Mouse (Mus musculus): ENCODE results near the gene Chil5.
"Not testable (repeated sequence)": the region's sequence is repeated elsewhere in the genome, so short reads cannot be mapped to it uniquely, and the experiment has no call there.

Gene Chil5

DNA sequence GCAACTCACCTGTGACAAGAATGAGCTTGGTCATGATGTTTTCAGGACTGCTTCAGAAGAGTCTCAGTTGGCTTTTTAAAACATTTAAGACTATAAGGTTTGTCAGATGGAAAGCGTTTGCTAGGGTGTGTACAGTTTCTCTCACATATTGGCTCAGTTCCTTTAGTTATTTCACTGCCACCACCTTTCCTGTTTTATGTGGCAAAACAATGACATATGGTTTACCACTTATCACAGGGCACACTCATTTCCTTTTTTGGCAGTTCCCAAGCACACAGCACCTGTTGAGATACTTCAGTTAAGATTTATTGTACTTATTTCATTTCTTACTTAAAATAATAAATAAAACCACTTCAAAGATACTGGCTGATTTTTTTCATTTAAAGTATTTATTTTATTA, at the start of gene Chil5:
Chil5 (minus strand) TSS at position 34 of the 400 bp plus-strand sequence.
- no peak for DNase-seq (ENCODE audit: low spot score)

DNA sequence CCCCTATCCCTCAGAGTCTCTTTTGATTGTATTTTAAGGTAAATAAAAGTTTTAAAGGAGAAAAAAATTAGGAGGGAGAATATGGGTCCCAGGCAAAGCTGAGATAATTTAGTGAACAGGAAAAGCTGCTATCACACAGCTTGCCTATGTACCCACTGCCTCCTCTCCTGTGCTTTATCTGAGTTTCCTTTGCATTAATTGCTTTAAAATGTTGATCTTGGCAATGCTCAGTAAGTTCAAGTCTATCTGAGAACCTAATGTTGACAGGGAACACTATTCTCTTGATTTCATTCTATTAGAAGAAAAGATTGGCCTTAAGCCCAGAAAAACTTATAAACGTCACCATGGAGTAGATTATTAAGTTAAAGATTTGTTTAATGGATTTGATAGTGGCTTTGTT, 42.2 kb upstream of the Chil5 start:
- DNase-seq (ENCODE audit: low spot score) = no peak

DNA sequence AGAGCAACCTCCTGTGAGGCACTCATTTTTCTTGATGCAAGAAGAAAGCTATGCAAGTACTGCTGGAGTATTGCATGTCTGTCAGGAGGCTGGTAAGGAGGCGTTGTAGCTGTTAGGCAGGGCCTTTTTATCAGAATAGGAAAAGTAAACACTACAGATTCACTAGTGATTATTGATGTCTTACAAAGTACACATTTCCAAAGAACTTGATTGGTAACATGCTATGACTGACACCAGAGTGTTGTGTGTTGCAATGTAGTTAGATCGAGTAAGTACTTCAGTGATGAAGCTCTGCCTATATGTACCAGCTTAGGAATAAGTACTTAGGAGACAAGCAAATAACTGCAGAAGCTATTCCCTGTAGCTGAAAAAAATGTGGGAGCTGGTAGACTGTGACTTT, 38.4 kb upstream of the Chil5 start:
- DNase-seq (ENCODE audit: low spot score) = no peak

DNA sequence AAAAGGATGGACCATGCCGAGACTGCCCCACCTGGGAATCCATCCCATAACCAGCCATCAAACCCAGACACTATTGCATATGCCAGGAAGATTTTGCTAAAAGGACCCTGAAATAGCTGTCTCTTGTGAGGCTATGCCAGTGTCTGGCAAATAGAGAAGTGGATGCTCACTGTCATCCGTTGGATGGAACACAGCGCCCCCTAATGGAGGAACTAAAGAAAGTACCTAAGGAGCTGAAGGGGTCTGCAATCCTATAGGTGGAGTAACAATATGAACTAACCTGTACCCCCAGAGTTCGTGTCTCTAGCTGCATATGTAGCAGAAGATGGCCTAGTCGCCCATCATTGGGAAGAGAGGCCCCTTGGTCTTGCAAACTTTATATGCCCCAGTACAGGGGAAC, 35.1 kb upstream of the Chil5 start:
- not testable (repeated sequence) for DNase-seq (ENCODE audit: low spot score)

DNA sequence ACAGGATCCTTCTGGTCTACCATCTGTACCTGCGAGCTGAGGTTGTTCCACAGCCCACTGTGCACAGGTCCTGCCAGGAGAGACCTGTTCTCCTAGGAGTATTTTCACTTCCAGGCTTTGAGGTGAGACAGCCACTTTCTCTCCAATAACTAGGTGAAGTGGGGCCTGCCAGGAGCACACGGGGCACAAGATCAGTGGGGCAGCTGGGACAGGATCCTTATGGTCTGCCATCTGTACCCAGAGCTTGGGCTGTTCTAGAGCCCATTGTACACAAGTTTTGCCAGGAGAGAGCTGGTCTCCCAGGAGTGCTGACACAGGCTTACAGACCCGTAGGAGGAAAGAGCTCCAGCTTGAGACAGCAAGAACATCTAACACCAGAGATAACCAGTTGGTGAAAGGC, 25.4 kb upstream of the Chil5 start:
- no peak for DNase-seq (ENCODE audit: low spot score)

DNA sequence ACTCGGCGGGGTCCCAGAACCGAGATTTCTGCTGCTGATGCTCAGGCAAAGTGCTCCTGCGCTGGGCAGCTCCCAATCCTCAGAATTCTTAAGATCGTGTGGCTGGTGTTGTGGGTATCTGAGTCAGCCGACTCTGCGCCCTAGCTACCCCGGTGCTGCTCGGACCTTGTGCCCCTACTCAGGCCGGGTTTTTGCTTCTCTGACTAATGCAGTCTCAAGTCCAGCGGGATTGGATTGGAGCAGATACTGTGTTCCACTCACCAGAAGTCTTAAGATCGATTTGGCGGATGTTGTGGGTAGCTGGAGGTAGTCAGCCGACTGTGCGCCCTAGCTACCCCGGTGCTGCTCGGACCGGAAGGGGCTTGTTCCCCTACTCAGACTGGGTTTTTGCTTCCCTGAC, 19.3 kb upstream of the Chil5 start:
- no peak for DNase-seq (ENCODE audit: low spot score)

DNA sequence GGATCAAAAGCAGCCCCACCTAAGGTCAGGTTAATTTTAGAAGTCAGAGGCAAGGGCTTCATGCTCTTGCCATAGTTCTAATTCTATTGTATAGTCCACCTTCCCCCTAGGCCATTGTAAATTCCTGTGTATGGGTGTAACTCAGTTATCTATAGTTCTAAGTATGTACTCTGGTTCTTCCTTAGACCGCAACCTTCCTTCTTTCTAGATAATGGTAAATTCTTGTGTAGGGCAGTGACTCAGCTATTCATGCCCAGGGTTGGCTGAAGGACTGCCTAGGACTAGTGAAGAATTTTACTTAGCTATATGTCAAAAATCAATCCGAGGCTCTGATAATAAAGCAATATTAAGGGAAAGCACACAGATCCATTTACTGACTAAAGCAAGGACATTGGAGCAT, 7.7 kb upstream of the Chil5 start:
- DNase-seq (ENCODE audit: low spot score) = no peak

DNA sequence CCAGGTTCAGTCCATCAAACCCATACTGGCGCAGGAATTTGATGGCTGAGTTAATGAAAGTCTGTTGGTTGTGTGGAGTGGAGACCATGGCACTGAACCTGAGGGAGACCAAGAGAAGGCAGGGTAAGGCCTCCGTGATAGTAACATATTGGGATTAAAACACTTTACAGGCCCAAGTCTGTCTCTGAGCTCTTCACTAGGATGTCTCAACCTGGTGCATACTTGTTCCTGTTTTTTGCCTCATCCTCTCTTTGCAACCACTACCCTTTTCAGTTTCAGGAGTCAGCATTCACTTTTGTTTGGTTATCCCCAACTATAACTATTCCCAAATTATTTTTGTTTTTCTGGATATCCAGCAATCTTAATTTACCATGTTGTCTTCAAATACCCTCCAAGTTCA, 8.5 kb downstream of the Chil5 start:
- no peak for DNase-seq (ENCODE audit: low spot score)

DNA sequence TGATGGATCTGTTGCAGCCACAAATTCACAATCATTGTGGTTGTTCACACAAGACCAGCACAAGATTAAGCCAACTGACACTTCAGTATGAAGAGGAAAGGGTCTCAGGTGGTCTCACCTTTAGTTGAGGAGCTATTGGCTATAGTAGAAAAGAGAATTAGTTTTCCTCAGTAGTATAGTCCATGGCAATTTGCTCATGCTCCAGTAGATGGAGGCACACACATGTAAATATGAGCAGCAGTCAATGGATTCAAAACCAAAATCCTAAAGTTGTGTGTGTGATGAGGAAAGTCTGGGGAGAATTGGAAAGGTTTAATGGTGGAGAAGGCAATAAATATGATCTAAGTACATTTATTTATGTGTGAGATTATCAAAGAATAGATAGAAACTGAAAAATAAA, 10.8 kb downstream of the Chil5 start:
- DNase-seq (ENCODE audit: low spot score) = no peak

DNA sequence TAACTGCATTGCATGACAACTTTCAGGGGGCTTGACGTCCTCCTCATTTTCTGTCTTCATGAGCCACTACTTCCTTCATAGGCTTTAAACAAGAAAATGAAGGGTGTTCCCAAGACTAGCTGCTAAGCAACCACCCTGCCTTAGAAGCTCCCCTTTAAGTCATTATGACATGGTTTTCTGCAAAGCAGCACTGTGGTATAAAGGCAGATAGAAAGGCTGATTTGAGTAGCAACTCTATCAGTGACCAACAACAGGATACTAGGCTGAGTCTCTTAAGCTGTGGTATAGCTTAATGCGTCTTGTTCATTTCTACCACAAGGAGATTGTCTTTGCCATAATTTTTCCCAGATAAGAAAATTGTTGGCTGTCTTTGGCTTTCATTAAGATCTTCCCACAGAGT, 18.1 kb downstream of the Chil5 start, which contains the start of gene Pifo:
Pifo (minus strand) TSS at position 101 of the 400 bp plus-strand sequence.
- no peak for DNase-seq (ENCODE audit: low spot score)

DNA sequence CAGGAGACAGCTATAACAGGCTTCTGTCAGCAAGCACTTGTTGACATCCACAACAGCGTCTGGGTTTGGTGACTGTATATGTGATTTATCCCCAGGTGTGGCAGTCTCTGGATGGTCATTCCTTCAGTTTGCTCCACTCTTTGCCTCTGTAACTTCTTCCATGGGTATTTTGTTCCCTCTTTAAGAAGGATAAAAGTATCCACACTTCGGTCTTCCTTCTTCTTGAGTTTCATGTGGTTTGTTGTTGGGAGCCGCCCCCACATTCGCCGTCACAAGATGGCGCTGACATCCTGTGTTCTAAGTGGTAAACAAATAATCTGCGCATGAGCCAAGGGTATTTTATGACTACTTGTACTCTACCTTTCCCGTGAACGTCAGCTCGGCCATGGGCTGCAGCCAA, 29.3 kb downstream of the Chil5 start:
- DNase-seq (ENCODE audit: low spot score) = not testable (repeated sequence)

DNA sequence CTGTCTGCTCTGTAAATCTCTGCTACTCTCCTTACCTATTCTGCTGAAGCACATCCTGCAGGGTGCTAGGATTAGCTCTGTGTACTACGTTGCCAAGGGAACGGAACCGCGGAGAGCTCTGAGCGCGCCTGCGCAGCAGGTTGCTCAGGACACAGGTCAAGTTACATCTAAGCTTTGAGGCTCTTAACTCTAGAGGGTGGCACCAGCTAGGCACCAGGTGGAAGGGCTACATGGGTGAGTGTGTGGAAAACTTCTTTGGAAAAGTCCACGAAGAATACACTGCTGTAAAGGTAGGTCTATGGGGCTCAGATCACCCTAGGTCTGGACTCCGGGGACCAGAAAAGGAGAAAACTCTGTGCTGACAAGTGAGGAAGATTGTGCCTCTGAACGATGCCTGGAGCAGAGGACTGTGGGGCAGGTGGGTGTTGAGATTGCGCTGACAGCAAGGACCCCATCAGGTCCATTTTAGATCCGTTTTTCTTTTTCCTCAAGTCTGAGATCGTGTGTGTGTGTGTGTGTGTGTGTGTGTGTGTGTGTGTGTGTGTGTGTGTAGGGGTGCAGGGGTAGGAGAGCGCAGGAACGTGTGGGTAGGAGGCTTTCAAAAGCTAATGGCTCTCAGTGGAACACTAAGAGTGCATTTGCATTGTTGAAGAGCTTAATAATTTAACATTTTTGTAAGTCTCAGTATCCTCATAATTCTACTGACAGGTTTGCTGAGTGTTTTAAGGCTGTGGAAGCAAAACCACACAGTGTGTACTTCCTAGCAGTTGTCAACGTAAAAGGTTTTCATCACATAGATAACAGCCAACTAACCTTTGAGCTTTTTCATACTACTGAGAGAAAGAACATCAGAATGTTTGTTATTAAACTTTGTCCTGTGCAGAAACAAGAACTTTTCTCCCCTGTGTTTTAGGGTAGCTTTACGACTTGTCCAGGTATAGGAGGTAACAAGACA, 30.9 kb downstream of the Chil5 start:
- peak; percentile 22 for DNase-seq (ENCODE audit: low spot score)

DNA sequence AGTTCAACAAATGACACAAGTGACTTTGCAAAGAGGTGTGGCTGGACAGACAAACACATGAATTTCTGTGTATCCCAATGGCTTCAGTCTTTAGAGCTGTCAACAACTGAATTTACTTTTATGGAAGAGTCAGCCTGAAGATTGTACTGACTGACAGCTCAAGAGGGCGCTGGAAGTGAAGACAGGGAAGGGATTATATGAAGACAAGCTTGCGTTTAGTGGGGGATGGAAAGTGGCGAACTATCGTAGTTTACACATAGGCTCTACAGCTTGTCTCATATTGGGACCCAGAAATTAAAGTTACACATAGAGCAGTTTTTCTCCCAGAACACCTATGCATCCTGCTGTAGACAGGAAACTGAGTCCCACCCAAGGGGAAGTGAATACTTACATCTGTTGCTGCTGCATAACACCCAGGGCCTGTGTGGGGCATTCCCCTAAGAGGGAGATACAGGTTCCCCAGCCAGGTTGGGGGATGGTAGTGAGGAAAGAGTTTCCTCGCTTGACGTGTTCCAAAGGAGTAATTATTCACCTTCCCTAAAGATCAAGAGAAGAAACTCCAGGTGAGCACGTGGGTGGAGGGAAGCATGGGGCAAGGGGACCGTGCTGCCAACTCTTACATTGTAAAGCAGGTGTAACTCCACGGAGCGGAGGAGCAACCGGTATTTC, 31.8 kb downstream of the Chil5 start:
- no peak for DNase-seq (ENCODE audit: low spot score)

DNA sequence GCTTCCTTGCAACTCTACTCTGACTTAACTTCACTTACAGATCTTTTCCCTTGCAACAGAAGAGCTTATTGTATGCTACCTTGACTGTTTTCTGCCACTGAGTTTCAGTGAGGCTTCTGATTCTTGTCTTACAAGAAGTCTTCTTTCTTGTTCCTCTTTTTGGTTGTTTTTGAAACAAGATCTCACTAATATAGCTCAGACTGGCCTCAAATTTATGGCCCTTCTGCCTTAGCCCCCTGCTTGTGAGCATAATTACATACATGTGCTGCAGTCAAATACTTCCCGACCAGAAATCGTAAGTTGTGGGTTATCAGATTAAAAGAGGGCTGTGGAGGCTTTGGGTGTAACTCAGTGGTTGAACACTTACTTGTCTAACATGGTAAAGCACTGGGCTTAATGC, 37.9 kb downstream of the Chil5 start:
- no peak for DNase-seq (ENCODE audit: low spot score)

DNA sequence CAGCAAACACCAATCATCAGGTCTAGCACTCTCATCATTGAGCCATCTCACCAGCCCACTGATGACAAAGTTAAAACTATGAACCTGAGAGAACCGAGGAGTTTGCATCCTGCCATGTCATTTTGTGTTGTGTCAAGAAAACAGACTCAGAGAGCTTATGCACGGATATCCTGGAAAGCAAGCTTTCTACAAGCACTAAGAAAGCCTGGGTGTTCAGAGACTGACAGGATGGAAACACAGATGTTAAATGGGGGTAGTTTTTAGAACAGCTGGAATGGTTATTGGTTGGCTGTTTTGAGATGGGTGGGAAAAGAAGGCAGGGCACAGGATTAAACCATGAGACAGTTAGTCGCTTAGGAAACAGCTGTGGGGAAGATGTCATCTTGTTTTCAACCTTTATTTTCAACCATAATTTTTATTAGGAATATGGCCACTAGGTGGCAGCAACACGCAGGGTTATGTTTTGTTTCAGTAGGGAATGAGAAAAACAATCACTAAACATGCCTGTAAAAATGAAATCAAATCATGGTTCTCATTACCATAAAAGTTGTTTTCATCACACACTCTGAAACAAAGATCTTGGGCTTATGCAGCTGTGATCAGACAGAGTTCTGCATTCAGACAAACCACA, 40.8 kb downstream of the Chil5 start:
- peak; percentile 16 for DNase-seq (ENCODE audit: low spot score)

DNA sequence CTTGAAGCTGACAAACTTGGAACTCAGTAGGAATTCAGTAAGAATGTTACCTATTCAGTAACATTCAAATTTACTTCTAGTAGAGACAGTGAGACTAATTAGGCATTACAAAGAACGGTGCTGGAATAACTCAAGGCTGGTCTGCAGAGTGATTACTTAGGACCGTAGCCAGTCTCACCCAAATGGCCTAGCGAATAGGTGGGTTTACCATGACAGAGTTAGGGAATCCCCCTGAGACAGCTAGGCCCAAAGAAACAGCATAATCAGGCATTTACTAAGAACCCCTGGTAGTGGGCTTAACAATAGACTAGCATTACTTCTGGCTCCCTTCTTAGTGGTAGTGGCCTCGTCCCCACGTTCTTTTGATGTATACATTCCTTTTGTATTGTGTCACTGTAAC, 43.0 kb downstream of the Chil5 start:
- not testable (repeated sequence) for DNase-seq (ENCODE audit: low spot score)

DNA sequence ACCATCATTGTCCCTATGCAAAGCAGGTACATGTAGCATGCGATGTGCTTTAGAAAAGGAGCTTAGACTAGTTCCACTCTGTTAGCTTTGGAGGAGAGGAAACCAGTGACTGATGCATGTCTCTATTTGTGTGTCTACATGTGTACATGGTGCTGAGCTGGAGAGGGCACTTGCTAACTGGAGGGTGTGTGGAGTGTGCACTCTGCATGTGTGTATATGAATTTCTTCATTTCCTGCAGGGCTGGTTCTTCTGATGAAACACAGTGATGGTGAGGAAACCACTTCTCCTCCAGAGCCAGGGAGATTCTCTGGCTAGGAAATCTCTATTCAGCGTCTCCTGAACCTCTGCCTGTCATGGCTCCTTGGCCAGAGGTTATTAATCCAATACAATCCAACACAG, 58.4 kb downstream of the Chil5 start:
- DNase-seq (ENCODE audit: low spot score) = no peak

DNA sequence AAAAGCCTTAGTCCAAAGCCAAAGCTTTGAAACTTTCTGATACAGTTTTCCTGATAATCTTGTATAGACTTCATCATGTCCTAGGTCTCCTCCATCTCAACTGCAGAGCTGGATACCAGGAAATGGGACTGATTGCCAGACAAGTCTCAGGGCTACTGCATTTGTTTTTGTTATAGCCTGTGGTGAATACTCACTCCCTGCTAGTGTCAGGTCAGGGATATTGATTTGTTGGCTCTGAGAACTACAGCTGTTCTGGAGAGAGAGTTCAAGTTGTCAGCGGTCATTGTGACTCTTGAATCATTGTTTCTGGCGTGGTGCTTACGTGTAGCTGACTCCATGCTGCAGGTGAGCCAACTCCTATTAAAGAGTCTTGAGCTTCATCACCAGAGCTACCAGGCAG, 59.2 kb downstream of the Chil5 start, which contains the start of gene Ovgp1:
Ovgp1 (plus strand) TSS at position 301 of the 400 bp plus-strand sequence.
- DNase-seq (ENCODE audit: low spot score) = no peak

DNA sequence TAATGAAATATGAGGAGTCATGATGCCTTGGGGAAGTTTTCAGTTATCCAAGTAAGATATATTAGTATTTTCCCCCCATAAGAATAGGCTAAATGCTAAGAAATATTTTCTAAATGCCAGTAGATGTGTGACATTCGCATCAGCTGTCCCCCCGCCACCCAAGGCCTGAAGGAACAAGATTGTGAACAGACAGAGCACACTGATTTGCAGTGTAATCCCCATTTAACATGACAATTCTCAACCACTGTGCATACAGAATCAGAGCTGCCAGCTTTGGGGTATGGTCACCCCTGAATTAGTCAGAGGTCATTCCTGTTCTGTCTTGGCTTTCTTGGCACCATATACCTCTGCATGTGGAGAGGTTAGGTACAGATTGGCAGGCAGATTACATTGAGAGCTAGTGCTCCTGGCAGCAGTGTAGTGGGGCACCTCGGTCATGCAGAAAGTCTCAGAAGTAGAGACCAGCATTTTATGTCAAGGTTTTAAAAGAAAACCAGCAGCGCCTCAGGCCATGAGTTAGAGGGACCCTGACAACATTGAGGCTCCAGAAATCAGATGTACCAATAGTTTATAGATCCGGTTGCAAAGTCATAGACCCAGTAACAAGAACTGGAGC, 60.7 kb downstream of the Chil5 start:
- no peak for DNase-seq (ENCODE audit: low spot score)
